Mouse (Mus musculus): ENCODE results near the gene Afmid. TPM values are rescaled to one million over a fixed set of nuclear protein-coding genes. Genes with fewer than 3 reads are reported as not detected.

The Afmid gene
- polyA plus RNA-seq, 1 experiment from 2014 or later = 4.6 TPM

GRCm38 (mm10) chr11:117824060-117824969 is 1.4 kb upstream of the Afmid start:
- Histone ChIP-seq H3K4me3 (ENCODE audit: low read depth, low read length) (peak overlapping the region; percentile 66), H3K4me2 (peak overlapping the region; percentile 82), H3K27me3 (ENCODE audit: insufficient read depth, low read length) (no peaks in the 10 kb centered on the region), H3K4me1 (ENCODE audit: insufficient read depth) (peaks cover 30% of the 10 kb centered on the region), H3K27ac (ENCODE audit: low read depth) (peak overlapping the region; percentile 55; the same call in 1 of the 2 replicates), H3K36me3 (ENCODE audit: insufficient read depth) (peaks cover 42% of the 10 kb centered on the region), H3K9ac (peak overlapping the region; percentile 81), H3K9me3 (ENCODE audit: low read depth, low read length) (no peaks in the 10 kb centered on the region)
- peak; percentile 94 for DNase-seq
- peak; percentile 71 for ATAC-seq (ENCODE audit: insufficient read depth)
- 14% methylated on average over 23 of the region's 23 CpGs for WGBS
- TF ChIP-seq CTCF (IDR thresholded peaks at IDR 0.05; ENCODE audit: low read depth) = peak; percentile 96

- TF ChIP-seq CTCF (IDR thresholded peaks at IDR 0.05; ENCODE audit: low read depth) = no peak
- WGBS = 7% methylated on average over 5 of the region's 5 CpGs
- ATAC-seq (ENCODE audit: insufficient read depth) (peak; percentile 3; the same call in 1 of the 2 replicates), DNase-seq (peak; percentile 63)
- Histone ChIP-seq H3K4me2 (peak overlapping the region; percentile 82), H3K4me3 (ENCODE audit: low read depth, low read length) (peak overlapping the region; percentile 66), H3K36me3 (ENCODE audit: insufficient read depth) (peaks cover 24% of the 10 kb centered on the region), H3K9ac (peak overlapping the region; percentile 81), H3K27me3 (ENCODE audit: insufficient read depth, low read length) (no peaks in the 10 kb centered on the region), H3K9me3 (ENCODE audit: low read depth, low read length) (no peaks in the 10 kb centered on the region), H3K27ac (ENCODE audit: low read depth) (peak overlapping the region; percentile 89), H3K4me1 (ENCODE audit: insufficient read depth) (peaks cover 40% of the 10 kb centered on the region)
These were observed 440 bp downstream of the Afmid start for GRCm38 (mm10) chr11:117826164-117826563.

- peak overlapping the region; percentile 89; the same call in 1 of the 2 replicates for H3K27ac ChIP-seq (ENCODE audit: low read depth)
- peak overlapping the region; percentile 82 for H3K4me2 ChIP-seq
- peaks cover 16% of the 10 kb centered on the region for H3K36me3 ChIP-seq (ENCODE audit: insufficient read depth)
- H3K4me1 ChIP-seq (ENCODE audit: insufficient read depth) = peaks cover 40% of the 10 kb centered on the region
- H3K4me3 ChIP-seq (ENCODE audit: low read depth, low read length) = no peak overlapping the region; the same call in 1 of the 2 replicates
- H3K9me3 ChIP-seq (ENCODE audit: low read depth, low read length) = no peaks in the 10 kb centered on the region
- 41% methylated on average over 8 of the region's 8 CpGs for WGBS
- no peak for ATAC-seq (ENCODE audit: insufficient read depth)
- no peak for DNase-seq
- H3K27me3 ChIP-seq (ENCODE audit: insufficient read depth, low read length) = no peaks in the 10 kb centered on the region
- no peak overlapping the region; the same call in 1 of the 2 replicates for H3K9ac ChIP-seq
- TF ChIP-seq CTCF (IDR thresholded peaks at IDR 0.05; ENCODE audit: low read depth) = no peak
These were observed 1.2 kb downstream of the Afmid start for GRCm38 (mm10) chr11:117826916-117827315.

GRCm38 (mm10) chr11:117827386-117827785 is 1.7 kb downstream of the Afmid start:
- 36% methylated on average over 3 of the region's 3 CpGs for WGBS
- Histone ChIP-seq H3K36me3 (ENCODE audit: insufficient read depth) (peaks cover 12% of the 10 kb centered on the region), H3K4me3 (ENCODE audit: low read depth, low read length) (no peak overlapping the region), H3K4me1 (ENCODE audit: insufficient read depth) (peaks cover 40% of the 10 kb centered on the region), H3K9me3 (ENCODE audit: low read depth, low read length) (no peaks in the 10 kb centered on the region), H3K27me3 (ENCODE audit: insufficient read depth, low read length) (no peaks in the 10 kb centered on the region), H3K27ac (ENCODE audit: low read depth) (no peak overlapping the region), H3K9ac (no peak overlapping the region), H3K4me2 (no peak overlapping the region)
- TF ChIP-seq CTCF (IDR thresholded peaks at IDR 0.05; ENCODE audit: low read depth) = no peak
- peak; percentile 27 for DNase-seq
- no peak for ATAC-seq (ENCODE audit: insufficient read depth)

GRCm38 (mm10) chr11:117828149-117828887 is 2.6 kb downstream of the Afmid start:
- H3K4me2 ChIP-seq = peak overlapping the region; percentile 13; the same call in 1 of the 2 replicates
- no peaks in the 10 kb centered on the region for H3K9me3 ChIP-seq (ENCODE audit: low read depth, low read length)

GRCm38 (mm10) chr11:117828888-117829604 is 3.3 kb downstream of the Afmid start:
- H3K36me3 ChIP-seq (ENCODE audit: insufficient read depth) = no peaks in the 10 kb centered on the region
- DNase-seq = peak; percentile 73
- H3K27me3 ChIP-seq (ENCODE audit: insufficient read depth, low read length) = no peaks in the 10 kb centered on the region
- H3K4me1 ChIP-seq (ENCODE audit: insufficient read depth) = peaks cover 39% of the 10 kb centered on the region
- H3K27ac ChIP-seq (ENCODE audit: low read depth) = peak overlapping the region; percentile 71
- H3K4me3 ChIP-seq (ENCODE audit: low read depth, low read length) = no peak overlapping the region
- no peak for TF ChIP-seq CTCF (IDR thresholded peaks at IDR 0.05; ENCODE audit: low read depth)
- WGBS = 31% methylated on average over 9 of the region's 9 CpGs
- no peak overlapping the region for H3K4me2 ChIP-seq
- H3K9me3 ChIP-seq (ENCODE audit: low read depth, low read length) = no peaks in the 10 kb centered on the region
- no peak overlapping the region for H3K9ac ChIP-seq
- ATAC-seq (ENCODE audit: insufficient read depth) = no peak

More at GRCm38 (mm10) chr11:117828149-117828887, 2.6 kb downstream of the Afmid start:
- peaks cover 2% of the 10 kb centered on the region for H3K36me3 ChIP-seq (ENCODE audit: insufficient read depth)
- H3K9ac ChIP-seq = no peak overlapping the region
- TF ChIP-seq CTCF (IDR thresholded peaks at IDR 0.05; ENCODE audit: low read depth) = no peak
- H3K27ac ChIP-seq (ENCODE audit: low read depth) = peak overlapping the region; percentile 71; the same call in 1 of the 2 replicates
- DNase-seq (peak; percentile 83), ATAC-seq (ENCODE audit: insufficient read depth) (no peak)
- H3K4me1 ChIP-seq (ENCODE audit: insufficient read depth) = peaks cover 40% of the 10 kb centered on the region
- H3K27me3 ChIP-seq (ENCODE audit: insufficient read depth, low read length) = no peaks in the 10 kb centered on the region
- no peak overlapping the region for H3K4me3 ChIP-seq (ENCODE audit: low read depth, low read length)
- 49% methylated on average over 18 of the region's 18 CpGs for WGBS
